Mouse (Mus musculus): ENCODE data around the gene Gnb5. TPM values are rescaled to one million over a fixed set of nuclear protein-coding genes. Genes with fewer than 3 reads are reported as not detected.

Gene Gnb5
- total RNA-seq, 2 experiments from 2014 or later, result 115 to 125 TPM

DNA sequence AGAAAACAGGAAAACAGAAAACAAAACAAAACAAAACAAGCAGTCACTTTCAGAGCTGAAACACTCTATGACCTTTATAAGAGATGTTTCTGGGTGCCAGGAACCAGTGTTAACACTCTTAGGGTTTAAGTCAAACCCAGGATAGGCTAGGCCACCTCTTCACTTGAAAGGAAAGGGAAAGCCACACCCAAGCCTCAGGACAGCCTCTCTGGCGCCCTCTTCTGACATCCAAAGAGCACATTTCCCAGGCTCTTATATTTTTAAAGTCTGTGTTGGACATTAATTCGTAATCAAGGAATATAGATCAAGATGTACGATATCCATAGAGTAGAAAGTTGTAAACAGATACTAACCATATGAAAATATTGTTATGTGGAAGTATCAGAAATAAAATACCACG, 16.5 kb upstream of the Gnb5 start:
- intact Hi-C loops (cut with DNase I), result loop anchor here (10.0 kb wide), 1 partner anchor 155 kb away; the partner anchor contains the start of gene Leo1
- DNase-seq (ENCODE audit: extremely low spot score in 1 of 2, low spot score in 2 of 2), result no peak

DNA sequence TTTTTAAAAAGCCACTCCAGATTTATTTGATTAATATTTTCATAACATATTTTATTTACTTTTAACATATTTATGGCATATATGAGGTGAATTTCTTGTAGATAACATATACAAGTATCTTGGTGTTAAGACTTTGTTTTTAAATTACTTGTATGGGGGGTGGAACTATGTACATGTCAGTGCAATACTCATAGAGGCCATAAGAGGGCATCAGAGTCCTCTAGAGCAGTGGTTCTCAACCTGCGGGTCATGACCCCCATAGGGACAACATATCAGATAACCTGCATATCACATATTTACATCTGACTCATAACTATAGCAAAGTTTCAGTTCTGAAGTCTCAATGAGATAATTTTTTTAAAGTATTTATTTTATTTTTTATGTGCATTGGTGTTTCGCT, 6.7 kb upstream of the Gnb5 start:
- intact Hi-C loops (cut with DNase I), result no loop called here
- no peak for DNase-seq (ENCODE audit: extremely low spot score in 1 of 2, low spot score in 2 of 2)

DNA sequence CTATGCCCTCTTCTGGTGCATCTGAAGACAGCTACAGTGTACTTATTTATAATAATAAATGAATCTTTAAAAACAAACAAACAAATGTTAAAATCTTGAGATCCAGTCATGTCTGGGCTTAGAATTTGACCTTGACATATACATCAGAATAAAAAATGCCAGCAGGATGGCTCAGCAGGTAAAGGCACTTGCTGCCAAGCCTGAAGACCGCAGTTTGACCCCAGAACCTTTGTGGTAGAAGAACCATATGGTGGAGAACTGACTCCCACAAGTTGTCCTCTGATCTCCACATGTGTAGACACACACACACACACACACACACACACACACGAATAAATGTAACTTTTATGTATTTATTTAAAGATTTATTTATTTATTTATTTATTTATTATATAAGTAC, 3.1 kb upstream of the Gnb5 start:
- intact Hi-C loops (cut with DNase I), result no loop called here
- DNase-seq (ENCODE audit: extremely low spot score in 1 of 2, low spot score in 2 of 2), result no peak

DNA sequence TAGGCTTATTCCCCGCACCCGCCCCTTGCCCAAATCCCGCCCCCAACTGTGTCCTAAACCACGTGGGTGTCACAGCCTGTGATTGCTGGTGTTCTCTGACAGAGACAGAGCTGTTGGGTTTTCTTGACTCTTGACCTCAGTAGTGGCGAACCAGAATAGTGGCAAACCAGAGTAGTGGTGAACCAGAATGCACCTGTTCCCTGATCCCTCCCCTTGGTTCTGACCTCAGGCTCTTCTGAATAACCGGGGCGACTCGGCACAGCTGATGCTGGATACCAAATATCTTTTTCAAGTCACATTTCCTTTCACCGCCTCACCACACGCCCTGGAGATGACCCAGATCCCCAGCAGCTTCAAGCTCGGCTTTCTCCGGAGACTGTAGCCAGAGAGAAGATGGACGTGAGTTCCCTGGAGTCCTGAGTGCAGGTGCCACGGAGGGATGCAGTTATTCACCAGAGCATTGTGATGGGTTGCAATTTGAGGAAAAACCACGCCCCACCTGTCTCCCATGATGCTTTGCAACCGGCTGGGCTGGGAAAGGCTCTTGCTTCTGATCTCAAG, 2.3 kb upstream of the Gnb5 start:
- DNase-seq (ENCODE audit: extremely low spot score in 1 of 2, low spot score in 2 of 2), result no peak
- intact Hi-C loops (cut with DNase I), result no loop called here

DNA sequence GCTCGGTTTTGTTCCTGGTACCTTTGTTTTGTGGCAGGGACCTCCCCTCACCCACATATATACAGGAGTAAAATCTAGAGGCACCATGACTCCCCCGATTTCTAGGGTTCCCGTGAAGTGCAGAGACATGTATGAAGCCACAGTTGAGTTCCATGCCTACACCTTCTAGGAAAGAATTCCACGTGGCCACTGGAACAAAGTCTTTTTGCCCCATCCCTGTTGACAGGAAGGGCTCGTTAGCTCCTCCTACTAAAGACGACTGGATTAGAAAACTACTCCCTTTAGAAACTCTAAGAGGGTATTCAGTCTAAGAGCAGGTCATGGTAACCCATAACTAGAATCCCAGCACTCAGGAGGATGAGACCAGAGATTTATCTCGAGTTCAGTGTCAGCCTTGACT, 1.8 kb upstream of the Gnb5 start:
- intact Hi-C loops (cut with DNase I), result no loop called here
- DNase-seq (ENCODE audit: extremely low spot score in 1 of 2, low spot score in 2 of 2), result no peak

DNA sequence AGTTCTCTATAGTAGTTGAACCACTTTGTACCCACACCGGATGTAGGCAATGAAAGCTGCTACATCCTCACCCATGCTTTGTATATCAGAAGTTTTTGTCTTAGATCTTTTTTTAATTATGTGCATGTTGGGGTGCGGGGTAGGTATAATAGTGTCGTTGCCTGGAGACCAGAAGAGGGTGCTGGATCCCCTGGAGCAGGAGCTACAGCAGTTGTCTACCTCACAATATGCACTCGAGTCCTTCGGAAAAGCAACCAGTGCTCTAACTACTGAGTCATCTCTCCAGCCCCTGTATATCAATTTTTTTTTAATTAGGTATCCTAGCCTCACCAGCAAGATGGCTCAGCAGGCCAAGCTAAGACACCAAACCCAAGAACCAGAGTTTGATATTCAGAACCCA, 927 bp downstream of the Gnb5 start:
- intact Hi-C loops (cut with DNase I), result no loop called here
- no peak for DNase-seq (ENCODE audit: extremely low spot score in 1 of 2, low spot score in 2 of 2)

DNA sequence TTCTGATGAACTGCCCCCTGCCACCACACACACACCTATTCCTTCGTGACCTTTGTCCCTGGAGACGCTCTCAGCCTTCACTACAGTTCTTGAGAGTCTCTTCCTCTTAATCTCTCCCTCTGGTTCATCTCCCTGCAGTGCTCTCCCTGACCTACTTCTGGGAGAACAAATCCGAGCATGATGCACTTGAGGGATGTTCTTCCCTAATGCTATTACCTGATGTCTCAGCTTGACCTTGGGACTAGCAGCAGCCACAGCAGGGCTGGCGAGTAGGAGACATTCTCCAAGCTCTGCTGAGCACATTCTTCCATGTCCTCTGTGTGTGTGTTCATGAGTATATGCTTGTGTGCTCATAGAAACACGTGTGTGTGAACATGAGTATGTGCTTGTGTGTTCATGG, 2.5 kb downstream of the Gnb5 start:
- no peak for DNase-seq (ENCODE audit: extremely low spot score in 1 of 2, low spot score in 2 of 2)
- intact Hi-C loops (cut with DNase I), result no loop called here

DNA sequence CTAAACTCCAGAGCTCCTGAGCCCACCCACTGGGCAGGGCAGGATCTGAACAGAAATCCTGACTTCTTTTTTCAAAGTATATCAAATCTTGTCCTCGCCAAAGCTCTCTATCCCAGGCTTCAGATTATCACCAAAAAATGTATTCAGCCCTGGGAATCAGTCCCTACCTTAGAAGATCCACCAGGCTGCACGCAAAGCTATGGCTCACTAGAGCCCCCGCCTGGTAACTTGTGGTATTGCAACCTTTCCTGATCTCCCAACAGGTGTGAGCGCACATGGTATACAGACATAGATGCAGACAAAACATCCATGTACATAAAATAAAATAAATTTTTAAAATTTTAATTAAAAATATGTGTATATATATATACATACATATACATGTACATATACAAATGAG, 5.9 kb downstream of the Gnb5 start:
- DNase-seq (ENCODE audit: extremely low spot score in 1 of 2, low spot score in 2 of 2), result peak; percentile 64 to 82
- intact Hi-C loops (cut with DNase I), result no loop called here

DNA sequence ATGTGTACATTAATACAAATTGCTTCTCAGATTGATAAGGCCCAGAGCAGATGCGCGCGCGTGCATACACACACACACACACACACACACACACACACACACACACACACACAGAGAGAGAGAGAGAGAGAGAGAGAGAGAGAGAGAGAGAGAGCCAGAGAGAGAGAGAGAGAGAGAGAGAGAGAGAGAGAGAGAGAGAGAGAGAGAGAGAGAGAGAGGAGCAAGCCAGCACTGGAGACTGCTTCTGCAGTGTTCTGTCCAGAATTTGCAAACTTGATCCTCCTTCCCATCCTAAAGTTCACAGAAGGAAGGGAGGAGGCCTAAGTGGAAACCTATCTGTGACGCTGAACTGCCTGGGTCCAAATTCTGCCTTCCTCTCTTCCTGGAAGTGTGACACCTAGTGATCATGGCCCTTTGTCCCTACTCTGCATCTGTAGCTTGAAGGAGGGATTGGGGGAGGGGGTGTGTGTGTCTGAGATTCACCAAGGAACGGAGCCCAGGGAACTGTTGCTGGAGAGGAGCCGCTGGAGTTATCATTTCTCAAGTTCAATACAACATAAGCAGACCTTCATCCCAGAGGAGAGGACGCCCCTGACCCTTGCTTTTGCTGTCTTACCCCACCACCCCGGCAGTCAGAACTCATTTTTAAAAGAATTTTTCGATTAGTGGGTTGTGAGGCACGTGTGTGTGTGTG, 7.2 kb downstream of the Gnb5 start:
- intact Hi-C loops (cut with DNase I), result no loop called here
- DNase-seq (ENCODE audit: extremely low spot score in 1 of 2, low spot score in 2 of 2), result peak in 1 of 2 experiments; percentile 34

DNA sequence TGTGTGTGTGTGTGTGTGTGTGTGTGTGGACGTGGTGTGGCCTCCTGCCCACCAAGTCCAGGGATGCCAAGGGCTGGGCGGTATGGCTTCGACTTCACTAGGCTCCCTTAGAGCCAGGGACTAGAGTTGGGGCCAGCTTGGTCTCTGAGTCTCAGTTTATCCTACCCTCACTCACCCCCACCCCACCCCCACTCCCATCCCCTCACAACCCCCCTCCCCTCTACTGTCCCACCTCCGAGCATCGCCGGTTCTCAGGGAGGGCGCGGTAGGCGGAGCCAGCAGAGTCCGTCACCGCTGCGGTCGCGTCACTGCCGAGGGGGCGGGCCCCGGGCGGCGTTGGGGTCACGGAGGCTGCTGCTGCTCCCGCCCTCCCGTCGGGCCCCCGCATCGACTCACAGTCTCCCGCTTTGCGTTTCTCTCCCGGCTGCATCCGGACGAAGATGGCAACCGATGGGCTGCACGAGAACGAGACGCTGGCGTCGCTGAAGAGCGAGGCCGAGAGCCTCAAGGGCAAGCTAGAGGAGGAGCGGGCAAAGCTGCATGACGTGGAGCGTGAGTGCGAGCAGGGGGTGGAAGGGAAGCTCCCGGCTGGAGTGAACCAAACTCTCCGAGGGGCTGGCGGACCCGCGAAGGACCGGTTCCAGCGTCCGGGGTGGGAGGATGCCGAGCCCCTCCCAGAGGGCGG, 7.9 kb downstream of the Gnb5 start:
- intact Hi-C loops (cut with DNase I), result no loop called here
- peak; percentile 76 to 92 for DNase-seq (ENCODE audit: extremely low spot score in 1 of 2, low spot score in 2 of 2)

DNA sequence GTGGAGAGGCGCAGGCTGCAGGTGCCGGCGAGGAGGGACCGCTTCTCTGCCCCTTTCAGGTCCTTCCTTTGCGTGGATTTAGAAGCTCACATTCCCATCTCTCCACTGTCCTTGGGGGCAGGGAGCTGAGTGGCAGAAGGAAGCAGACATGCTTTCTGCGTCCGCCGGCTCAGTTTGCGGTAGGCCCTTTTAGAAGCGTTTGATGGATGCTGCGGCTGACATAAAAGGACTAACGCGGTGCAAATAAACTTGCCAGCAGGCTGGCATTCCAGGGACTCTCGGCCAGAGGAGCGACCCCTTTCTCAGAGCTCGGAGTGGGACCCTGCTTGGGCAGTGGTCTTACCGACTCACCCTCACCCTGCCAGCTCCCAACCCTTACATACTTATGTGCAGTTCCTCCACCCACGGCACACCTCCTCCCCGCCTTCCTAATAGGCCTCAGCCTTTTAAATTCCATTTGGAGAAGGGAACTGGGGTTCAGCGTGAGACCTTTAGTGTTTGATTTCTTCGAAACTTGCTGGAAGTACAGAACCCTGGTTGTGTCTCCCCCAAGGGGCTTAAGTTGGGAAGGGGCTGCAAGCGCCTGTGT, 8.5 kb downstream of the Gnb5 start:
- intact Hi-C loops (cut with DNase I), result no loop called here

DNA sequence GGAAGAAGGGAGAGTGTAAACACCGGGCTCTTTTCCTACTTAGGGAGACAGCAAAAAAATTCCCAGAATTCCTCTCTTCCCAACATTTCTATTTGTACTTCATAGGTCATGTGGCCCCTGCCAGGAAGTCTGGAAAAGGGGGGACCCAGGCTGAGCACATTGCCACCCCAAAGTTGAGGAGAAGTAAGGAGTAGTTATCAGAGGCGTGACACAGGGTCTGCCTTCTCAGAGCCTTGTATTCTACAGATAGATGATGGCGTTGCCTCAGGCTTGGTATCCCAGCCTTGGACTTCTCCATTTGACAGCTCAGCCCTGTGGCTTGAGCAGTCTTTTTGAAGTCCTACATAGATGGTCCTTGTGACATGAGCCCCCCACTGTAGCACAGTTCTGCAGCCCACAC, 9.2 kb downstream of the Gnb5 start:
- intact Hi-C loops (cut with DNase I), result no loop called here
- DNase-seq (ENCODE audit: extremely low spot score in 1 of 2, low spot score in 2 of 2), result no peak

More for the DNA sequence above, 8.5 kb downstream of the Gnb5 start:
- no peak for DNase-seq (ENCODE audit: extremely low spot score in 1 of 2, low spot score in 2 of 2)

DNA sequence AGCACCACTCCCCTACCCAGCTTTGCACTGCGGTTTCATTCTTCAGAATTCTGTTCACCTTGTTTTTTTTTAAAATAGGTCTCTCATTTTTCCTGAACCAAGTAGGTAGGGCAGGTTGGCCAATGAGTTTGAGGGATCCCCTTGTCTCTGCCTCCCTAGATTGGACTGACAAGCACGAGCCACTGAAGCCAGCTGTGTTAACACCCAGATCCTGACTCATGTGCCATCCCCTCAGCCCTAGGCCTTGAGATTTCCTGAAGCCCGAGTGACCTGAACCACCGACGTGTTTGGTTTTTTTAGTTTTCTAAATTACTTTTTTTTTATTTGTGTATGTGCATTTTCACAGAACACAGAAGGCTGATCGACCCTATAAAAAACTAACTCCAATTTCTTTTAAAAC, 10.7 kb downstream of the Gnb5 start:
- no peak for DNase-seq (ENCODE audit: extremely low spot score in 1 of 2, low spot score in 2 of 2)
- intact Hi-C loops (cut with DNase I), result no loop called here

DNA sequence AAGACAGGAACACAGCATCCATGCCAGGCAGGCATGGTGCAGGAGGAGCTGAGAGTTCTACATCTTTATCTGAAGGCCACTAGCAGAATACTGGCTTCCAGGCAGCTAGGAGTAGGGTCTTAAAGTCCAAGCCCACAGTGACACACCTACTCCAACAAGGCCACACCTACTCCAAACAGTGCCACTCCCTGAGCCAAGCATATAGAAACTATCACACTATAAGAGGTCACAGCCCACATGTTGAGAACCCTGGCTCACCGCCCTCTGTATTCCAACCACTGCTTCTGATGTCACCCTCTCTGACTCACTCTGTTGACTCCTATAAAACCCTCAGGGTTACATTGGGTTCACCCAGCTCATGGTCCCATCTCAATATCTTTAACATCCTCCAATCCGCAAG, 12.1 kb downstream of the Gnb5 start:
- intact Hi-C loops (cut with DNase I), result no loop called here
- no peak for DNase-seq (ENCODE audit: extremely low spot score in 1 of 2, low spot score in 2 of 2)

DNA sequence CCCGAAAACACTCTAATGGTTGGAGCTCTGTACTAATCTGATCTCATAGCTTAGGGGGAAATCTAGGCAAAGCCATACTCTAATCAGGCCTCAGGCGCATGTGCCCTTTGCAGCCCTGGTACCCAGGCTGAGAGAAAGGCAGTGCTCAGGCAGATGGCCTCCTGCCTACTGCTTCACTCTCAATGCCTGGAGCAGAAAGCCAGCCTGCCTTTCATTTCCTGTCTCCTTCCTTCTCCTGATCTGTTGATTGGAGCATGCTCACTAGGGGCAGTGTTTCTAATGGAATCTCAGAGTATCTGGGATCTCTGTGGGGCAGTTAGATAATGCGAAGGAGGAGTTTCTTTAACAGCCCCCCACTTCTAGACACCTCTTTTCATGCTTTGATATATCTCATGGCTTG, 13.3 kb downstream of the Gnb5 start:
- DNase-seq (ENCODE audit: extremely low spot score in 1 of 2, low spot score in 2 of 2), result no peak

DNA sequence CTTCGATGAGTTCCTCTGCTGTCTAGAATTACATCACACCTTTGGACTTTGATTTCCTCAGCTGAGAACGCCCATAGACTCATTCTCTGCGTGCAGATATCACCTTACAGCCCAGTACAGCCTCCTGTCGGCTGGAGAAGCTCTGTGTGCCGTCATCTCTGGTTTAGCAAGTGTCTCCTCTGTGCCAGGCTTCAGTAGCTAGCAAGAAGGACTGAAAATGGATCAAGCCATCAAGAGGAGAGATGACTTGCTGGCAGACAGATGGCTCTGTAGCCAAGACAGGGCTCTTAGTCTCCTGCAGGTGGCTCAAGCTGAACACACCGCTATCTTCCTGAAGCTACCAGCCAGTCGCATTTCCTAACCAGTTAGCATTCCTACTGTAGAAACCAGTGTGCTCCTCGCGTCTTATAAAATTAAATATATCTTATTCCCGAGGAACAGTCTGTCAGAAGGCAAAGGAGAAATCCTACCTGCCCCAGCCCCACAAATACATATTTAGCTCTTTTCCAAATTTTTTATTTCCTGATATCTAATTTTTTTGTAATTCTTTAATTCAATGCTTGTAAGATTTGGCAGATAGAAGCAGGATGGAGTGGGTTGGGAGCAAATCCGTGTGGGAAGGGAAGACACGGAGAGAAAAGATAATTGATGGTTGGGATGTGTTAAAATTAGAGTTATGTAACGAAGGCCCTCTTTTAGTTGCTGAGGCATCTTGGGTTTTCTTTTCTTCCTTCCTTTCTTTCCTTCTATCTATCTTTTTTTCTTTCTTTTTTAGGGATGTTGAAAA, 16.2 kb downstream of the Gnb5 start:
- intact Hi-C loops (cut with DNase I), result no loop called here

More for the DNA sequence above, 13.3 kb downstream of the Gnb5 start:
- intact Hi-C loops (cut with DNase I), result no loop called here

DNA sequence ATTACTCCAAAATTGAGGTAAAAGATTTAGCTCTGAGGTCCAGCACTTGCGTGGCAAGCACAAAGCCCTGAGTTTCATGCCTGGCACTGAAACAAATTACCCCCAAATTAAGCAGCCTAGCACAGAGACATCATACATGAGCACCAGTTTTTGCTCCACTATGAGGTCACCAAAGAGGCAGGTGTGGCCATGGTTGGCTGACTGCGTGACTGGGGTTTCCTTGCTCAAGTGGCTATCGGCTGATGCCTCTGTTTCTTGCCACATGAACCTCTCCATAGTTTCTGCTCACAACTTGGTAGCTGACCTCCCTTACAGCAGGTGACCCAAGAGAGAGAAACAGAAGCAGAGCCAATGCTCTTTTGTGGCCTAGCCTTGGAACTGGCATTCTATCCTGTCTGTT, 22.0 kb downstream of the Gnb5 start:
- DNase-seq (ENCODE audit: extremely low spot score in 1 of 2, low spot score in 2 of 2), result no peak
- intact Hi-C loops (cut with DNase I), result no loop called here

More for the DNA sequence above, 16.2 kb downstream of the Gnb5 start:
- DNase-seq (ENCODE audit: extremely low spot score in 1 of 2, low spot score in 2 of 2), result no peak

DNA sequence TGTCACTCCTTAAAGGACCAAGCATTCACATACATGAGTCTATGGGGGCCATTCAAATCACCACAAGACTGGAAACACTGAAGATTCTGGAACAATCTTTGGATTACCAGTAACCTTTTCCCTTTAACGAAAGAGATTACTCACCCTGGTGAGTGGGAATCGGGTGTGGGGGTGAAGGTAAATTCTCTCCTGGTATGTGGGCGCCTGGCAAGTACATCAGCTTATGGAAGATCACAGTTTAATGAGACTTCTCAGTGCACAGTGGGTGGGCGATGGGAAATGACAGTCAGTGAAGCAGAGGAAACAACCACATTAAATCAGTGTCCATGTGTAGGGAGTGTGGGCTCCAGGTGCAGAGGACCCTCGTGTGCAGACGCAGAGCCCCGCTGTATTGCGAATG, 24.7 kb downstream of the Gnb5 start:
- DNase-seq (ENCODE audit: extremely low spot score in 1 of 2, low spot score in 2 of 2), result no peak
- intact Hi-C loops (cut with DNase I), result no loop called here

DNA sequence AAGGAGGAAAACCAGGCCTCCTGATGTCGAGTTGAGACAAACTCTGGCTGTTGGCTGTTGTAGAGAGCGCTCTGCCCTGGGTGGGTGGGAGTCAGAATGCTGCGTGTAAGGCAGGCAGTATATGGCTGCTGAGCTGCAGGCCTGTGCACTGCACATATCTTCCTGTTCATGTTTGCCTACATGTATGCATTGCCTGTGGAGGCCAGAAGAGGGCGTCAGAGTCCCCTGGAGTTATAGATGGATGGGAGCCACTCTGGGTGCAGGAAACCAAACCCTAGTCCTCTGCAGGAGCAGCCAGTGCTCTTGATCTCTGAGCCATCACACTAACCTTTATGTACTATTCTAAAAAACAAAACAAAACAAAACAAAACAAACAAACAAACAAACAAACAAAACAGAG, 28.4 kb downstream of the Gnb5 start:
- intact Hi-C loops (cut with DNase I), result no loop called here

More for the DNA sequence above, 28.4 kb downstream of the Gnb5 start:
- no peak for DNase-seq (ENCODE audit: extremely low spot score in 1 of 2, low spot score in 2 of 2)
